Mouse (Mus musculus): Measurements from ENCODE around the gene Nlrc3.

GRCm38 (mm10) chr16:3988410-3988809, 12.0 kb upstream of the Nlrc3 start:
- no peak for TF ChIP-seq CTCF (IDR thresholded peaks at IDR 0.05; ENCODE audit: borderline replicate concordance, insufficient read depth, low read depth, low read length)
- no peak for TF ChIP-seq POLR2A (IDR thresholded peaks at IDR 0.05; ENCODE audit: borderline replicate concordance, insufficient read depth, low read length)
